Mouse (Mus musculus) hindbrain, embryonic 12.5 days (tissue): ENCODE measurements at regions not wholly inside any gene's neighbourhood (a gene's known extent, or its start where the extent isn't known, plus 50 kb on each side); places are given as distances from the start of the nearest gene placed in this dataset.

ENCODE experiments used
- ATAC-seq: fragments of 200-750 bp; cut with Nextera tagmentation; 2 replicates; pipeline ENCODE4 v1.8.0; 2017; ENCODE audit warnings: moderate TSS enrichment; ENCODE audit not compliant: low FRiP score
- H3K27ac ChIP-seq: fragments of 300-500 bp; sonication (generic); 2 replicates; pipeline ENCODE4 v1.5.1; 2016; ENCODE audit warnings: mild to moderate bottlenecking
- H3K27me3 ChIP-seq: fragments of 300-500 bp; sonication (generic); 2 replicates; pipeline ENCODE4 v1.6.1; 2016; ENCODE audit warnings: mild to moderate bottlenecking
- H3K36me3 ChIP-seq: fragments of 300-500 bp; sonication (generic); 2 replicates; pipeline ENCODE4 v1.6.1; 2016; ENCODE audit warnings: mild to moderate bottlenecking
- H3K4me1 ChIP-seq: fragments of 300-500 bp; sonication (generic); 2 replicates; pipeline ENCODE4 v1.6.1; 2016
- H3K4me2 ChIP-seq: fragments of 300-500 bp; sonication (generic); replicated peaks from 2 replicates; pipeline ENCODE4 v1.6.1; 2016; ENCODE audit warnings: mild to moderate bottlenecking
- H3K4me3 ChIP-seq: fragments of 300-500 bp; sonication (generic); 2 replicates; pipeline ENCODE4 v1.5.1; 2016; ENCODE audit warnings: mild to moderate bottlenecking
- H3K9ac ChIP-seq: fragments of 300-500 bp; sonication (generic); 2 replicates; pipeline ENCODE4 v1.6.1; 2016; ENCODE audit warnings: mild to moderate bottlenecking, moderate library complexity
- H3K9me3 ChIP-seq: fragments of 300-500 bp; sonication (generic); replicated peaks from 2 replicates; pipeline ENCODE4 v1.6.1; 2016; ENCODE audit warnings: mild to moderate bottlenecking
- WGBS: fragments of 180-500 bp; shearing (Covaris S2); methylation state at CpG from one replicate; pipeline ENCODE4 v1.1.7; 2016; 5-methylcytosine and 5-hydroxymethylcytosine counted together

GRCm38 (mm10) chrX:82741478-82741877, 207.2 kb upstream of the Dmd start:
- no peak for ATAC-seq
- no peak overlapping the region for H3K27ac ChIP-seq
- no peaks in the 10 kb centered on the region for H3K9me3 ChIP-seq
- no peak overlapping the region for H3K9ac ChIP-seq
- H3K4me2 ChIP-seq, result no peak overlapping the region
- H3K4me3 ChIP-seq, result no peak overlapping the region
- no peaks in the 10 kb centered on the region for H3K27me3 ChIP-seq
- H3K36me3 ChIP-seq, result no peaks in the 10 kb centered on the region
- no peaks in the 10 kb centered on the region for H3K4me1 ChIP-seq

DNA sequence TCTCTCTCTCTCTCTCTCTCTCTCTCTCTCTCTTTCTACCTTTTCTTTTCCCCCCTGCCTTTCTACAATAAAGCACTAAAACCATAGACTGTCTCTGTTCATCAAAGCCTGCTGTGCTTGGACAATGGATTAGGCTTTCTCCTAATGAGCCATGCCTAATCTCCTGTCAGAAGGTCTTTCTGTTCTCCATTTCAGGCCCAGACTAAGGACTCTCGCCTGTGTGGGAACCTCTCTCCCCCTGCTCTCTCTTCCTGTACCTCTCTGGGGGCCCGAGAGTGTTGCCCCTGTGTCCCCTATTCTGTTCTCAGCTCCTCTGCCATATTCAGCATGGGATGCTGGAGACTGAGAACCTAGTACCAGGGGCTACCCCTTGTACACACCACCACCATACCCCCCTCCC, 184.5 kb upstream of the Dmd start:
- Histone ChIP-seq H3K27ac (no peak overlapping the region), H3K4me2 (no peak overlapping the region), H3K27me3 (no peaks in the 10 kb centered on the region), H3K9me3 (no peaks in the 10 kb centered on the region), H3K4me1 (no peaks in the 10 kb centered on the region), H3K9ac (no peak overlapping the region), H3K4me3 (no peak overlapping the region), H3K36me3 (no peaks in the 10 kb centered on the region)
- 54% methylated on average over 2 of the region's 2 CpGs for WGBS
- no peak for ATAC-seq

DNA sequence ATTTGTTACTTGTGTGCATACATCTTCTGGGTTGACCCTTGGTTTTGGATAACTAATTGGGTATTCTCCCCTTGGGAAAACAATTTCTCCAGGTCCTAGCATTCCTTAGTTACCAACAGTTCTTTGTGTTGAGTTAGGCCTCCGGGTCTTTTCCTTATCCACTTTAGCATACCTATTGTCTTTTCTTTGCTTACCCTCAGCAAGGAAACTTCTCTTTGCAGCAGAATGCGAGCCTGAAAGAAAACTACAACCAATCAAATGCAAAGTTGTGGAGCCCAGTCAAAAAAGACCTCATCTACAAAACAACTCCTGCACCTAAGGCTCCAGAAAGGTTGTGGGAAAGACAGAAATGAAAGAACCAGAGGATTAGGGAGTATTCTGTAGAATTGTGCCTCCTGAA, 139.5 kb upstream of the Dmd start:
- 19% methylated on average over 2 of the region's 2 CpGs for WGBS
- no peak overlapping the region for H3K4me2 ChIP-seq
- H3K36me3 ChIP-seq, result no peaks in the 10 kb centered on the region
- no peak overlapping the region for H3K4me3 ChIP-seq
- H3K27ac ChIP-seq, result no peak overlapping the region
- no peak for ATAC-seq
- H3K9ac ChIP-seq, result no peak overlapping the region
- no peaks in the 10 kb centered on the region for H3K27me3 ChIP-seq
- no peaks in the 10 kb centered on the region for H3K9me3 ChIP-seq
- no peaks in the 10 kb centered on the region for H3K4me1 ChIP-seq

- Histone ChIP-seq H3K4me1 (no peaks in the 10 kb centered on the region), H3K9me3 (no peaks in the 10 kb centered on the region), H3K4me2 (peak overlapping the region; percentile 45), H3K27me3 (no peaks in the 10 kb centered on the region), H3K4me3 (peak overlapping the region; percentile 24), H3K9ac (no peak overlapping the region), H3K36me3 (no peaks in the 10 kb centered on the region), H3K27ac (no peak overlapping the region)
- 24% methylated on average over 11 of the region's 11 CpGs for WGBS
- no peak for ATAC-seq
Observed at GRCm38 (mm10) chrX:82814618-82815017, 134.1 kb upstream of the Dmd start.

DNA sequence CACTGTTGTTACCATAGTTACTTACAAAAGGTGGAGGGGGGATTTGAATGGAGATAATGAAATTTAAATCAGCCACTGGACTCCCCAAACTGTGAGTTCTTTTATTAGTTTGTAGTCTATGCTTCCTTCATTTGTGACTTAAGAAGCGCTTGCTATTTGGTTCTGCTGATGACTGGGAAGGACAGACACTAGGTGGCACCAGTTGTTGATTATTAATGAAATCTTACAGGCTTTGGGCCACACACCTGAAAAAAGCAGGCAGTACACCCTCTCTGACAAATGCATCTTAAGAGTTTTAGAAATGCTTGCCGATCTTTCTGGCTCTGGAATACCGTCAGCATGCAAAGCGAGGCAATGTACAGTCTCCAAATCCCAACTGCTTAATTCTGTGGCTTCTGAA, 131.6 kb upstream of the Dmd start:
- Histone ChIP-seq H3K4me2 (no peak overlapping the region), H3K9me3 (no peaks in the 10 kb centered on the region), H3K9ac (no peak overlapping the region), H3K4me3 (no peak overlapping the region), H3K36me3 (no peaks in the 10 kb centered on the region), H3K27ac (no peak overlapping the region), H3K4me1 (no peaks in the 10 kb centered on the region), H3K27me3 (no peaks in the 10 kb centered on the region)
- WGBS, result 52% methylated on average over 4 of the region's 4 CpGs
- no peak for ATAC-seq

- H3K4me1 ChIP-seq, result no peaks in the 10 kb centered on the region
- H3K9ac ChIP-seq, result no peak overlapping the region
- H3K4me3 ChIP-seq, result no peak overlapping the region
- H3K9me3 ChIP-seq, result no peaks in the 10 kb centered on the region
- no peak for ATAC-seq
- H3K36me3 ChIP-seq, result no peaks in the 10 kb centered on the region
- H3K27me3 ChIP-seq, result no peaks in the 10 kb centered on the region
- 46% methylated on average over 5 of the region's 5 CpGs for WGBS
- no peak overlapping the region for H3K4me2 ChIP-seq
- H3K27ac ChIP-seq, result no peak overlapping the region
Observed at GRCm38 (mm10) chrX:82823606-82824005, 125.1 kb upstream of the Dmd start.

DNA sequence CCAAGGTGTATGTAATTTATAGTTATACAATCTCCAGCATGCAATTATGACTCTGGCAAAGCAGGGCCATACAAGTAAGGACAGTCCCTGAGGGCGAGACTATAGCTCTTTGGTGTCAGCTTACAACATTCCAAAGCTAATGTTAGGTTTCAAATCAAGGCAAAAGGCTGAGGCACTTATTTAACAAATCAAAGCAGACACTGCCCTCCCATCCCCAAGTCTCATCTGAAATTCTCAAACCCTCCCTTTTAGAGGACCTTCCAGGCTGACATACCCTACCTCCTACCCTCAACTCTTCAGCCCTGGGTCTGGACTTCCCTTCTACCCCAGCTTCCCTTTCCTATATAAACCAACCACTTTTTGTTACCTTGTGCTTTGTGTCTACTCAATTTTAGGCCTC, 82.6 kb upstream of the Dmd start:
- Histone ChIP-seq H3K4me3 (no peak overlapping the region), H3K36me3 (no peaks in the 10 kb centered on the region), H3K9ac (no peak overlapping the region), H3K27ac (no peak overlapping the region), H3K4me1 (no peaks in the 10 kb centered on the region), H3K4me2 (no peak overlapping the region), H3K27me3 (no peaks in the 10 kb centered on the region), H3K9me3 (no peaks in the 10 kb centered on the region)
- ATAC-seq, result no peak
- WGBS, result 33% methylated on average over 1 of the region's 1 CpGs
